Mouse (Mus musculus) neural tube, embryonic 13.5 days (tissue): Measurements from ENCODE around the gene A1cf. TPM values are rescaled to one million over a fixed set of nuclear protein-coding genes. Genes with fewer than 3 reads are reported as not detected.

Source experiments
- ATAC-seq: fragments of 200-750 bp; cut with Nextera tagmentation; 2 replicates; pipeline ENCODE4 v1.8.0; 2017; ENCODE audit warnings: low read depth, mild to moderate bottlenecking, moderate TSS enrichment, moderate library complexity
- H3K27ac ChIP-seq: fragments of 300-500 bp; sonication (generic); replicated peaks from 2 replicates; pipeline ENCODE4 v1.5.1; 2015; ENCODE audit warnings: moderate library complexity, mild to moderate bottlenecking, inconsistent platforms
- H3K27me3 ChIP-seq: fragments of 300-500 bp; sonication (generic); 2 replicates; pipeline ENCODE4 v1.6.1; 2015; ENCODE audit warnings: mild to moderate bottlenecking, inconsistent platforms
- H3K36me3 ChIP-seq: fragments of 300-500 bp; sonication (generic); 2 replicates; pipeline ENCODE4 v1.6.1; 2015; ENCODE audit warnings: mild to moderate bottlenecking, inconsistent platforms
- H3K4me1 ChIP-seq: fragments of 300-500 bp; sonication (generic); replicated peaks from 2 replicates; pipeline ENCODE4 v1.6.1; 2015; ENCODE audit warnings: inconsistent platforms
- H3K4me2 ChIP-seq: fragments of 300-500 bp; sonication (generic); 2 replicates; pipeline ENCODE4 v1.6.1; 2015; ENCODE audit warnings: inconsistent platforms, mild to moderate bottlenecking, moderate library complexity
- H3K4me3 ChIP-seq: fragments of 300-500 bp; sonication (generic); 2 replicates; pipeline ENCODE4 v1.5.1; 2015; ENCODE audit warnings: mild to moderate bottlenecking, inconsistent platforms
- H3K9ac ChIP-seq: fragments of 300-500 bp; sonication (generic); 2 replicates; pipeline ENCODE4 v1.6.1; 2015; ENCODE audit warnings: moderate library complexity, mild to moderate bottlenecking, inconsistent platforms
- H3K9me3 ChIP-seq: fragments of 300-500 bp; sonication (generic); 2 replicates; pipeline ENCODE4 v1.6.1; 2016; ENCODE audit warnings: inconsistent platforms
- WGBS: fragments of 180-500 bp; shearing (Covaris S2); methylation state at CpG from one replicate; pipeline ENCODE4 v1.1.7; 2015; 5-methylcytosine and 5-hydroxymethylcytosine counted together
- polyA plus RNA-seq: library from polyadenylated mRNA; unstranded; fragments of >200 nt; fragmentation: Nextera tagmentation; extraction: Ambion mirVana; gene quantifications from 2 replicates; pipeline ENCODE4 v1.2.1, GENCODE M21; 2015

The A1cf gene
- polyA plus RNA-seq, 1 experiment from 2014 or later = not detected

DNA sequence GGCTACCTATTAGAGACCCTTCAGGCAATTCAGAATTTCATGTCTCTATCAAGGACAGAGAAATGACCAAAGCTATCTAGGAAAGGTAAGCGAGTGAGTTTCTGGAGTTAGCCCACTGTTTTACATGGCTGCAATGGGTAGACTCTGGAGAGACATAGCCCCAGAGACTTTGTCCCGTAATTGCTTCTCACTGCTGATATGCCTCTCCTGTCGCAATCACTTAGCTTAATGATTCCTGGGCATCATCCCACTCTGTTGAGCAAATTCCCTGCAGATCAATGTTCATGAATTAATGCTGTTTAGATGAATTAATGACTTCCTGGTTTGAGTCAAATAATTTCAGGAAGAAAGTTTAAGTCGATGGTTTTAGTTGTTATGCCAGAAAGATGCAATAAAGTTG lies 86.1 kb downstream of the A1cf start:
- Histone ChIP-seq H3K4me3 (no peak overlapping the region), H3K27ac (no peak overlapping the region), H3K9me3 (no peaks in the 10 kb centered on the region), H3K27me3 (no peaks in the 10 kb centered on the region), H3K4me1 (no peaks in the 10 kb centered on the region), H3K4me2 (no peak overlapping the region), H3K36me3 (no peaks in the 10 kb centered on the region), H3K9ac (no peak overlapping the region)
- ATAC-seq = no peak
- 84% methylated on average over 4 of the region's 4 CpGs for WGBS

DNA sequence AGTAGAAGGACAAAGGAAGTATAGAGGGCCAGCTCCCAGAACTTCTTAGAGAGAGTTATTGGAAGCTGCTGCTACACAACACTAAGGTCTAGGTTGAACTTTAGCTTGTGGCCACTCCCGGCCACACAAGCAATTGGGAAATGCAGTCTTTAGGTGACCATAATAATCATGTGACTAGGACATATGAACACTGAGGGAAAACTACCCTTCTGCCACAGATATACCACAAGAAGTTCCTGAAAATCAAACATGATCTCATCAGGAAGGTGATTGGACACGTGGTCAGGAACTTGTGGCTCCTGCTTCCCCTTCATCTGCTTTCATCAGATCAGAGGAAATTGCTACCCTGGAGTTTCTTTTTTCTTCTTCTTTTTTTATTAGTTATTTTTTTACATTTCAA lies 87.8 kb downstream of the A1cf start:
- Histone ChIP-seq H3K9me3 (no peaks in the 10 kb centered on the region), H3K27ac (no peak overlapping the region), H3K4me2 (no peak overlapping the region), H3K27me3 (no peaks in the 10 kb centered on the region), H3K36me3 (no peaks in the 10 kb centered on the region), H3K4me1 (no peaks in the 10 kb centered on the region), H3K9ac (no peak overlapping the region), H3K4me3 (no peak overlapping the region)
- no peak for ATAC-seq
- 75% methylated on average over 2 of the region's 2 CpGs for WGBS

DNA sequence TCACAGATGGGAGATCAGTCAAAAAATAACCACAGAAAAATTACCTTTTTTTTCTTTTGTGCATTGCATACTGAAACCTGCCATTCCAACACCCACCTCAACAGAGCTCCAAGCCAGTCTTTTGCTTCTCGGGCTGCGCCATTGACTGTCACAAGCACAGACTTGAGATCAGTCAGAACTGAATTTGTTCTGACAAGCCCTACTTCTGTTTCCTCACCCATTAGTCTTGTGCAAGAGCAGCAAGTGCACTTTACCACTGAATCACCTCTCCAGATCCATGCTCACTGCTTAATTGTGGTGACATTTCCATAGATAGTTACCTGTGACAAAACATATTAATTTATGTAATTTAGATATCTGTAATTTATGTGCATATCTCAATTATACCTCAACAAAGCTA lies 91.9 kb downstream of the A1cf start:
- WGBS = 100% methylated on average over 2 of the region's 2 CpGs

DNA sequence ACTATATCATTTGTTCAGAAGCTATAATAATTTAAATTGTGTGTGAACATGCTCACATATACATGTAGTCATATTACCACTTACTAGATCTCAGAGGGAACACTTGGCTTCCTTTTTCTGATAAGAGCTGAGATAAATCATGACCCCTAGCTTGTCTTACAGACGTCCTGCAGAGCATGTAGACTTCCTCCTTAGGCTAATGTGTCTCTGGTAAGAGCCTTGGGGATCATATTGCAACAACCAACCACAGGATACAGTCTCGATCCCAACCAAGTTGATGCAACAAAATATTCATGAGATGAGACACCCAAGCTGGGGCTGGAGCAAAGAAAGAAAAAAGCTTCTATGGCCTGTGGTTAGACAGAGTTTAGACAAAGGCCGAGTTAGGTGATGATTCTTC lies 94.6 kb downstream of the A1cf start:
- Histone ChIP-seq H3K4me3 (no peak overlapping the region), H3K27ac (no peak overlapping the region), H3K36me3 (no peaks in the 10 kb centered on the region), H3K4me1 (no peaks in the 10 kb centered on the region), H3K27me3 (no peaks in the 10 kb centered on the region), H3K9me3 (no peaks in the 10 kb centered on the region), H3K9ac (no peak overlapping the region), H3K4me2 (no peak overlapping the region)
- 61% methylated on average over 3 of the region's 3 CpGs for WGBS
- no peak for ATAC-seq

More for the DNA sequence above, 91.9 kb downstream of the A1cf start:
- H3K4me3 ChIP-seq = no peak overlapping the region
- no peaks in the 10 kb centered on the region for H3K9me3 ChIP-seq
- no peak overlapping the region for H3K27ac ChIP-seq
- H3K4me1 ChIP-seq = no peaks in the 10 kb centered on the region
- no peak for ATAC-seq
- no peaks in the 10 kb centered on the region for H3K36me3 ChIP-seq
- no peak overlapping the region for H3K9ac ChIP-seq
- no peak overlapping the region for H3K4me2 ChIP-seq
- H3K27me3 ChIP-seq = no peaks in the 10 kb centered on the region

DNA sequence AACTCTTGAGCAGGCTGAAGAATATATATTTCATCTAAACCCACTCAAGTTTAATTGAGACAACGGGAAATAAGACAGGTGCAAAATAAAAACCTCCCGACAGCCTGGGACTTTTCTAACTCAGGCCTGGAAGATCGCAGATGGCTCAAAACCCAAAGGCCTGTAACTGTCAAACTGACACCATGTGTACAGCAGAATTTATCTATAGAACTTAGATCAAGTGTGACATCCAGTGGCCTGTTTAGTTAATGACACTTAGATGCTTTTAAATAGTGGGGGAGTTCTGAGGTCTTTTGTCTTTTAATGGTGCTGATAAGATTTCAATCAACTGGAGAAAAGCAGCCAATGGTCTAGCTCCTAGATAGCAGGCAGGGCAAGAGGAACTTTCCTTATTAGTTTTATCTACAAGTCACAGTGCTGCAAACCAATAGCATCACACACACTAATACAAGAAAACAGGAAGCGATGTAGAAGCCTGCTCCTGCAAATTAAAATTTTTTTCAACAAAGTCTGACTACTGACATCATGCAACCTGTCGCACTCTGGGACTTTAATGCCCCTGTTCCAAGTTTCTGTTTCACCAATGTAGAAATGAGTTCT lies 99.5 kb downstream of the A1cf start:
- Histone ChIP-seq H3K9ac (no peak overlapping the region), H3K27me3 (peaks cover 4% of the 10 kb centered on the region; the same call in 1 of the 2 replicates), H3K9me3 (no peaks in the 10 kb centered on the region), H3K27ac (no peak overlapping the region), H3K4me3 (no peak overlapping the region), H3K4me1 (no peaks in the 10 kb centered on the region), H3K4me2 (no peak overlapping the region), H3K36me3 (no peaks in the 10 kb centered on the region)
- no peak for ATAC-seq
- 78% methylated on average over 5 of the region's 5 CpGs for WGBS

DNA sequence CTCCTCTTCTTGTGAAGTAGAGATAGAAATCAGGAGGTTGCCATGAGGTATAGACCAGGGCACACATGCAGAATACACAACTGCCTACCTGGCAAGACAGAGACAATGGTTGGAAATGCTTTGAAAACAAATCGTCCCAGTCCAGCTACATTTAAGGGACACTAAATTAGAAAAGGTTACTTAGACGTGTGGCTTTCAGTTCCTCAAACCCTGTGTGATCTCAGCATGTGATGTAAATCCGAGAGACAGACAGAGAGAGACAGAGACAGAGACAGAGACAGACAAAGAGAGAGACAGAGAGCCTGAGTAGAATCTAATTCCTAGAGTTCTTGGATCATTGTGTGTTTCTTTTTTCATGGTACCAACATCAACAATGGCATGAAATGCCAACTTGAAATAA lies 102.8 kb downstream of the A1cf start:
- no peak overlapping the region for H3K27ac ChIP-seq
- peaks cover 4% of the 10 kb centered on the region; the same call in 1 of the 2 replicates for H3K27me3 ChIP-seq
- no peak for ATAC-seq
- no peaks in the 10 kb centered on the region for H3K36me3 ChIP-seq
- no peak overlapping the region for H3K9ac ChIP-seq
- H3K9me3 ChIP-seq = no peaks in the 10 kb centered on the region
- H3K4me3 ChIP-seq = no peak overlapping the region
- WGBS = 59% methylated on average over 3 of the region's 3 CpGs
- H3K4me1 ChIP-seq = no peaks in the 10 kb centered on the region
- H3K4me2 ChIP-seq = no peak overlapping the region

DNA sequence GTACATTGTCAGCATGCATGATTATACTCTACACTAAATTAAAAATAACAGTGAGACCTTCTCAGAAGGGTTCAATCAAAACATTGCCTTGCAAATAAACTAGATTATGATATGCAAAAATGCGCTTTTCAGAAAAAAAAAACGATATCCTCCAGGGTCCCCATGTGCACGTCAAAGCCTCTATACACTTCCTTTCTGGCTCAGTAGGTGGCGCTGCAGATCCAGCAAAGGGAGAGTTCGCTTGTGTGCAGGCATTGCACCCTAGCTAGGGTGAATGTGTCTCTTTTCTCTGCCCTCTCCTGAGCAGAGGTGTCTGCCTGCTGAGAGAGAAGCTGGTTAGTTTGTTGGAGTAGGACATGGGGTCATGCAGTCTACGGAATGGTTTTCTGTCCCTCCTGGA lies 103.4 kb downstream of the A1cf start:
- ATAC-seq = peak; percentile 88
- 12% methylated on average over 6 of the region's 6 CpGs for WGBS
- Histone ChIP-seq H3K4me2 (no peak overlapping the region), H3K4me1 (no peaks in the 10 kb centered on the region), H3K27ac (no peak overlapping the region), H3K9me3 (no peaks in the 10 kb centered on the region), H3K4me3 (no peak overlapping the region), H3K27me3 (peaks cover 4% of the 10 kb centered on the region; the same call in 1 of the 2 replicates), H3K9ac (no peak overlapping the region), H3K36me3 (no peaks in the 10 kb centered on the region)

DNA sequence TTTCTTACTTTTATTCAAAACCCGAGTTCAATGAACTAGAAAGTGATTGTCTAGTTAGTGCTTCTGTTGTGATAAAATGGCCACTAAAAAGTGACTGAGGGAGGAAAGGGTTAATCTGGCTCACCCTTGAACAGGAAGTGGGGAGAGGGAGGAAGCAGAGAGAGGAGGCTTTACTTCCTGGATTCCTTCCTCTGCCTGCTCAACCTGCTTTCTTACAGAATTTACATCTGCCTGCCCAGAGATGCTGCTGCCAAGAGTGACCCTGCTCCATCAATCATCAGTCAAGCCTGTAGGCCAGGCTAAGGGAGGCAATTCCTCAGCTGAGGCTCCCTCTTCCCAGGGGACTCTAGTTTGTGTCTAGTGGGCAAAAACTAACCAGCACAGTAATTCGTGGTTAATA lies 107.3 kb downstream of the A1cf start:
- Histone ChIP-seq H3K4me1 (no peaks in the 10 kb centered on the region), H3K27me3 (peaks cover 4% of the 10 kb centered on the region; the same call in 1 of the 2 replicates), H3K9ac (no peak overlapping the region), H3K27ac (no peak overlapping the region), H3K4me3 (no peak overlapping the region), H3K4me2 (no peak overlapping the region), H3K36me3 (no peaks in the 10 kb centered on the region), H3K9me3 (peaks cover 2% of the 10 kb centered on the region; the same call in 1 of the 2 replicates)
- 72% methylated on average over 2 of the region's 2 CpGs for WGBS
- no peak for ATAC-seq

DNA sequence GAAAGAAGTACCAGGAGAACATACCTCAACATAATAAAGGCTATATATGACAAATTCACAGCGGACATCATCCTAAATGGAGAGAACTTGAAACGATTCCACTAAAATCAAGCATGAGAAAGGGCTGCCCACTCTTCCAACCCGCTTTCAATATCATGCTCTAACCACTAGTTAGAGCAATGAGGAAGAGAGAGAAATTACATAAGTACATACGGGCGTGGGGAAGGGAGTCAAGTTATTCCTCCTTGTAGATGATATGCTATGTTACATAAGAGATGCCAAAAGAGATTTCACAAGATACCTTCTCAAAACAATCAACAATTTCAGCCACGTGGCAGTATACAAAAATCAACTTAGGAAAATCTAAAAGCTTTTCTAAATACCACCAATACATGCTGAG lies 122.5 kb downstream of the A1cf start:
- H3K27me3 ChIP-seq = no peaks in the 10 kb centered on the region
- 93% methylated on average over 6 of the region's 6 CpGs for WGBS
- H3K4me3 ChIP-seq = no peak overlapping the region
- no peak for ATAC-seq
- no peak overlapping the region for H3K4me2 ChIP-seq
- no peaks in the 10 kb centered on the region for H3K36me3 ChIP-seq
- H3K4me1 ChIP-seq = no peaks in the 10 kb centered on the region
- no peak overlapping the region for H3K9ac ChIP-seq
- no peak overlapping the region for H3K27ac ChIP-seq
- H3K9me3 ChIP-seq = no peaks in the 10 kb centered on the region

DNA sequence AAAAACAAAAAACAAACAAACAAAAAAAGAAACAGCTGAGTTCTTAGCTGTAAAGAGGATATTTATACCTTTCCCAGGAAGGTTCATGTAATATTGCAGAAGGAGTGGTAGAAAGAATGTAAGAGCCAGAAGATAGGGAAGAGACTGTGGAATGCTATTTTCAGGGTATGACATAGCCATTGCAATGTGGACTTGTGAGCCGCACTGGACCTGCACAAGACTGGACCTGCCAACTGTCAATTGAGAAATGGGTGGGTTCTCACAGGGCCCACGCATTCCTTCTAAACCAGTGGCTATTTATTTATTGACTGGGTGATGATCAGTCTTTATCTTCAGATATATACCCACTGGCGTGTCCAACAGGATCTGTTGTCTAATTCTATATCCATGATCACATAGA lies 128.4 kb downstream of the A1cf start:
- no peaks in the 10 kb centered on the region for H3K4me1 ChIP-seq
- H3K36me3 ChIP-seq = no peaks in the 10 kb centered on the region
- ATAC-seq = no peak
- no peaks in the 10 kb centered on the region for H3K27me3 ChIP-seq
- H3K4me3 ChIP-seq = no peak overlapping the region
- no peak overlapping the region for H3K4me2 ChIP-seq
- H3K27ac ChIP-seq = no peak overlapping the region
- no peaks in the 10 kb centered on the region for H3K9me3 ChIP-seq
- H3K9ac ChIP-seq = no peak overlapping the region
- 93% methylated on average over 3 of the region's 3 CpGs for WGBS

Other genes with a start within 250 kb of the A1cf start
- 9.2 and 9.9 TPM in 2 replicates for gene Prkg1, start 103.7 kb upstream of the A1cf start, polyA plus RNA-seq
- gene Asah2, start 239.4 kb downstream of the A1cf start, polyA plus RNA-seq = 0.77 and 0.93 TPM in 2 replicates